ENCODE assay signal across 9 mouse cellular contexts in genomic region chr2:22227308-22227707, GRCm38 (mm10). TPM values are rescaled to one million over a fixed set of nuclear protein-coding genes. Genes with fewer than 3 reads are reported as not detected.
DNase-seq lines count a peak whose midpoint lies in the region; ATAC-seq and TF ChIP-seq lines count a peak whose summit lies in the region.
"Had no signal": no experiment of that assay in that cellular context is flagged by ENCODE, and none has a peak within 500 bp of the region (broad histone marks: within the 10 kb centered on the region; RNA-seq: fewer than 3 reads in every experiment).

TSS of gene Myo3a (plus strand) at chr2:22227503.

- H3K36me3 ChIP-seq in lung, embryonic 16.5 days (ENCODE audit: control insufficient read depth, insufficient read depth, low read length), result no peaks in the 10 kb centered on the region
- H3K36me3 ChIP-seq in hindbrain, embryonic 11.5 days (ENCODE audit: control insufficient read depth, insufficient read depth, low read length), result no peaks in the 10 kb centered on the region
- no peaks in the 10 kb centered on the region for H3K36me3 ChIP-seq in limb, embryonic 12.5 days
- H3K36me3 ChIP-seq in small intestine, adult 2 months (ENCODE audit: control insufficient read depth, insufficient read depth, low read length), result no peaks in the 10 kb centered on the region

- no peak for DNase-seq in lung, postnatal 36 days
- peak; percentile 8 for DNase-seq in hindbrain, embryonic 11.5 days (ENCODE audit: low spot score)
- no peak for DNase-seq in frontal cortex, postnatal 10 days (ENCODE audit: low spot score in 2 of 2)
- DNase-seq in B cell, adult 2 months, result no peak
- no peak for DNase-seq in layer of hippocampus, postnatal 14 days (ENCODE audit: low spot score in 2 of 2)

- no peaks in the 10 kb centered on the region for H3K4me1 ChIP-seq in lung, embryonic 16.5 days (replicated peaks; ENCODE audit: control insufficient read depth, insufficient read depth, low read length)
- no peaks in the 10 kb centered on the region for H3K4me1 ChIP-seq in hindbrain, embryonic 11.5 days (replicated peaks; ENCODE audit: control insufficient read depth, insufficient read depth, low read length)
- H3K4me1 ChIP-seq in limb, embryonic 12.5 days (replicated peaks), result peaks cover 4% of the 10 kb centered on the region; the same call in 1 of the 2 replicates
- H3K4me1 ChIP-seq in small intestine, adult 2 months (ENCODE audit: control insufficient read depth, insufficient read depth, insufficient read length, low read length), result peaks cover 4% of the 10 kb centered on the region; the same call in 1 of the 2 replicates

- H3K27me3 ChIP-seq in lung, embryonic 16.5 days (ENCODE audit: control insufficient read depth, insufficient read depth, low read depth, low read length), result no peaks in the 10 kb centered on the region
- H3K27me3 ChIP-seq in hindbrain, embryonic 11.5 days (ENCODE audit: control insufficient read depth, insufficient read depth, low read length), result no peaks in the 10 kb centered on the region; the same call in 1 of the 2 replicates
- peaks cover 10% of the 10 kb centered on the region for H3K27me3 ChIP-seq in limb, embryonic 12.5 days
- no peaks in the 10 kb centered on the region; the same call in 1 of the 2 replicates for H3K27me3 ChIP-seq in small intestine, adult 2 months (ENCODE audit: control insufficient read depth, insufficient read depth, low read length)

- H3K4me2 ChIP-seq in lung, embryonic 16.5 days (ENCODE audit: low read depth, low read length), result peak within 1 kb of the TSS; percentile 36
- H3K4me2 ChIP-seq in hindbrain, embryonic 11.5 days (replicated peaks; ENCODE audit: low read depth, low read length), result peak within 1 kb of the TSS; percentile 42
- H3K4me2 ChIP-seq in limb, embryonic 12.5 days, result peak within 1 kb of the TSS; percentile 56

- ATAC-seq in lung, embryonic 16.5 days (ENCODE audit: low read depth), result peak; percentile 31
- ATAC-seq in hindbrain, embryonic 11.5 days (ENCODE audit: low FRiP score), result 0 out of 2 replicates have a peak, but pooled peaks have one; percentile 57
- 0 out of 2 replicates have a peak, but pooled peaks have one; percentile 78 for ATAC-seq in limb, embryonic 12.5 days (ENCODE audit: insufficient number of reproducible peaks, insufficient read depth, low FRiP score, low TSS enrichment, low read depth)

- under 1% methylated on average over 21 of the region's 21 CpGs for WGBS in lung, embryonic 16.5 days
- 4% methylated on average over 21 of the region's 21 CpGs for WGBS in hindbrain, embryonic 11.5 days
- under 1% methylated on average over 21 of the region's 21 CpGs for WGBS in limb, embryonic 12.5 days
- 2% methylated on average over 21 of the region's 21 CpGs for WGBS in small intestine, adult 2 months

- H3K27ac ChIP-seq in lung, embryonic 16.5 days (ENCODE audit: low read length), result no peak within 1 kb of the TSS
- no peak within 1 kb of the TSS for H3K27ac ChIP-seq in hindbrain, embryonic 11.5 days (ENCODE audit: low read depth, low read length)
- no peak within 1 kb of the TSS for H3K27ac ChIP-seq in limb, embryonic 12.5 days
- H3K27ac ChIP-seq in small intestine, adult 2 months (ENCODE audit: insufficient read depth, low read depth, low read length), result no peak within 1 kb of the TSS

- 0 out of 2 replicates have a peak within 1 kb of the TSS, but pooled peaks have one; percentile 4 for H3K4me3 ChIP-seq in lung, embryonic 16.5 days (ENCODE audit: low read length)
- H3K4me3 ChIP-seq in hindbrain, embryonic 11.5 days (ENCODE audit: low read depth, low read length), result no peak within 1 kb of the TSS
- H3K4me3 ChIP-seq in limb, embryonic 12.5 days (replicated peaks), result peak within 1 kb of the TSS; percentile 26
- peak within 1 kb of the TSS; percentile 60 for H3K4me3 ChIP-seq in small intestine, adult 2 months (ENCODE audit: low read depth, low read length)

- no peaks in the 10 kb centered on the region for H3K9me3 ChIP-seq in lung, embryonic 16.5 days (ENCODE audit: control insufficient read depth, low read length)
- no peaks in the 10 kb centered on the region for H3K9me3 ChIP-seq in hindbrain, embryonic 11.5 days (ENCODE audit: control insufficient read depth, low read length)
- no peaks in the 10 kb centered on the region for H3K9me3 ChIP-seq in limb, embryonic 12.5 days

- H3K9ac ChIP-seq in lung, embryonic 16.5 days (ENCODE audit: low read length), result no peak within 1 kb of the TSS
- no peak within 1 kb of the TSS for H3K9ac ChIP-seq in hindbrain, embryonic 11.5 days (ENCODE audit: low read depth, low read length)
- H3K9ac ChIP-seq in limb, embryonic 12.5 days (replicated peaks), result peak within 1 kb of the TSS; percentile 31; the same call in 1 of the 2 replicates

- no peak for TF ChIP-seq POLR2A in small intestine, adult 2 months (IDR thresholded peaks at IDR 0.05; ENCODE audit: low read depth, low read length)

- no peak for TF ChIP-seq CTCF in small intestine, adult 2 months (IDR thresholded peaks at IDR 0.05; ENCODE audit: extremely low read depth, insufficient read length, insufficient replicate concordance, low read depth, low read length)

RNA-seq across cellular contexts. Expression of gene Myo3a, which starts in this region (rescaled TPM):
- polyA plus RNA-seq in lung, embryonic 16.5 days (2015; fragmentation: Nextera tagmentation; extraction: Ambion mirVana), result not detected in 2 replicates
- polyA plus RNA-seq in hindbrain, embryonic 11.5 days (2014; fragmentation: Nextera tagmentation; extraction: Ambion mirVana), result not detected in 2 replicates
- not detected in 2 replicates for polyA plus RNA-seq in limb, embryonic 12.5 days (2016; fragmentation: Nextera tagmentation; extraction: Ambion mirVana)
- not detected in 2 replicates for polyA plus RNA-seq in small intestine, adult 2 months (2012; rRNA removed)
- 1 to 10 TPM in 1 of 2 experiments, under 1 TPM in 1; 0.79 to 1.1 TPM for total RNA-seq in layer of hippocampus, postnatal 14 days (2021)
- total RNA-seq: liver, adult 2 months had no signal
- polyA plus RNA-seq: liver, adult 2 months had no signal

Comparison
In these comparisons a context has a peak if more than half of its experiments do, and no peak if none do; other contexts are left out.
1. Peak in ATAC-seq, H3K4me3 ChIP-seq and H3K4me2 ChIP-seq in lung, embryonic 16.5 days; RNA of the gene not detected or under 1 TPM.
2. Peak in DNase-seq, ATAC-seq and H3K4me2 ChIP-seq in hindbrain, embryonic 11.5 days; RNA of the gene not detected or under 1 TPM.
3. Peak in ATAC-seq, H3K4me3 ChIP-seq, H3K9ac ChIP-seq and H3K4me2 ChIP-seq in limb, embryonic 12.5 days; RNA of the gene not detected or under 1 TPM.